Mouse (Mus musculus) lung, postnatal 0 days (tissue): ENCODE measurements around the gene BC067074.

Source experiments
- CTCF ChIP-seq: IDR thresholded peaks from 2 replicates; pipeline ENCODE4 v1.5.1; 2016; ENCODE audit warnings: antibody characterized with exemption, mild to moderate bottlenecking
- EP300 ChIP-seq: IDR thresholded peaks from 2 replicates; pipeline ENCODE4 v1.6.1; 2016; ENCODE audit warnings: antibody characterized with exemption, mild to moderate bottlenecking, control low read depth

GRCm38 (mm10) chr13:113289760-113290159 lies 3.2 kb upstream of the BC067074 start:
- TF ChIP-seq CTCF (no peak), EP300 (no peak)
